Mouse (Mus musculus) lung, embryonic 14.5 days (tissue): Measurements from ENCODE around the gene Nnat. TPM values are rescaled to one million over a fixed set of nuclear protein-coding genes. Genes with fewer than 3 reads are reported as not detected.

ENCODE experiments used
- ATAC-seq: fragments of 200-750 bp; cut with Nextera tagmentation; 2 replicates; pipeline ENCODE4 v1.8.0; 2017; ENCODE audit warnings: mild to moderate bottlenecking, moderate TSS enrichment, moderate library complexity; ENCODE audit not compliant: insufficient read depth
- DNase-seq: peaks from one replicate; pipeline ENCODE4 v3.0.0-alpha.2; 2015
- H3K27ac ChIP-seq: fragments of 300-500 bp; sonication (generic); 2 replicates; pipeline ENCODE4 v1.5.1; 2014; ENCODE audit warnings: low read depth, mild to moderate bottlenecking, moderate library complexity
- H3K27me3 ChIP-seq: fragments of 300-500 bp; sonication (generic); 2 replicates; pipeline ENCODE4 v1.6.1; 2014; ENCODE audit warnings: low read length, control low read depth; ENCODE audit not compliant: insufficient read depth
- H3K36me3 ChIP-seq: fragments of 300-500 bp; sonication (generic); 2 replicates; pipeline ENCODE4 v1.6.1; 2014; ENCODE audit warnings: control low read depth; ENCODE audit not compliant: insufficient read depth
- H3K4me1 ChIP-seq: fragments of 300-500 bp; sonication (generic); 2 replicates; pipeline ENCODE4 v1.6.1; 2014; ENCODE audit warnings: antibody characterized with exemption, control low read depth; ENCODE audit not compliant: insufficient read depth
- H3K4me2 ChIP-seq: fragments of 300-500 bp; sonication (generic); 2 replicates; pipeline ENCODE4 v1.6.1; 2014; ENCODE audit warnings: mild to moderate bottlenecking
- H3K4me3 ChIP-seq: fragments of 300-500 bp; sonication (generic); 2 replicates; pipeline ENCODE4 v1.5.1; 2014; ENCODE audit warnings: low read depth, low read length
- H3K9ac ChIP-seq: fragments of 300-500 bp; sonication (generic); 2 replicates; pipeline ENCODE4 v1.6.1; 2014
- H3K9me3 ChIP-seq: fragments of 300-500 bp; sonication (generic); 2 replicates; pipeline ENCODE4 v1.6.1; 2016; ENCODE audit warnings: low read depth, low read length, control low read depth
- CTCF ChIP-seq: IDR thresholded peaks from 2 replicates; pipeline ENCODE4 v1.5.1; 2016; ENCODE audit warnings: antibody characterized with exemption, low read depth
- WGBS: fragments of 180-500 bp; shearing (Covaris S2); extraction: QIAGEN DNeasy Blood & Tissue Kit; methylation state at CpG from one replicate; pipeline ENCODE4 v1.1.7; 2014; 5-methylcytosine and 5-hydroxymethylcytosine counted together
- polyA plus RNA-seq: library from polyadenylated mRNA; unstranded; fragments of >200 nt; fragmentation: Nextera tagmentation; extraction: Ambion mirVana; gene quantifications from 2 replicates; pipeline ENCODE4 v1.2.1, GENCODE M21; 2014

Gene Nnat
- polyA plus RNA-seq, 1 experiment from 2014 or later, result 435 TPM

DNA sequence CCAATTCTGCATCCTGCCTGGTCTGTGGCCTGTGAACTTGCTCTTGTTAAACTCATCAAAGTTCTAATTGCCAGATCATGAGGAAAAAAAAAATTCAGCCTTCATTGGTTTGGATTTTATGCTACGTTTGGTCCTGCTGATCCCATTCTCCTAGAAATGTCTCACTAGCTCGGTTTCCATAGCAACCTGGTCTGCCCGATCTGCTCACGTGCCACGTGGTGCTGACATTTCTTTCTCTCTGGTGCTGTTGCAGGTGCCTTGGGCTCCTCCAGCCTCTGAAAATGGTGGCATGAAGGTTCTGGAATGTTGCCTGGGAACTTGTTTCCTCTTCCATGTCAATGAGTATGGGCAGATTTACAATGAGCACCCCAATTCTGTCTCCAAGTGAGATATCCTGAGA is 39.4 kb upstream of the Nnat start:
- no peak overlapping the region for H3K27ac ChIP-seq
- no peaks in the 10 kb centered on the region for H3K36me3 ChIP-seq
- WGBS, result 25% methylated on average over 5 of the region's 5 CpGs
- ATAC-seq (no peak), DNase-seq (peak; percentile 63)
- no peak overlapping the region for H3K4me2 ChIP-seq
- TF ChIP-seq CTCF, result no peak
- H3K4me3 ChIP-seq, result no peak overlapping the region
- no peaks in the 10 kb centered on the region for H3K4me1 ChIP-seq
- H3K9me3 ChIP-seq, result no peaks in the 10 kb centered on the region
- no peaks in the 10 kb centered on the region for H3K27me3 ChIP-seq
- H3K9ac ChIP-seq, result no peak overlapping the region

GRCm38 (mm10) chr2:157522556-157522955 is 37.3 kb upstream of the Nnat start:
- no peak overlapping the region for H3K9ac ChIP-seq
- no peaks in the 10 kb centered on the region for H3K27me3 ChIP-seq
- no peak for ATAC-seq
- no peak overlapping the region for H3K27ac ChIP-seq
- H3K9me3 ChIP-seq, result no peaks in the 10 kb centered on the region
- no peaks in the 10 kb centered on the region for H3K36me3 ChIP-seq
- H3K4me1 ChIP-seq, result no peaks in the 10 kb centered on the region
- WGBS, result 76% methylated on average over 3 of the region's 3 CpGs
- H3K4me3 ChIP-seq, result no peak overlapping the region
- no peak overlapping the region for H3K4me2 ChIP-seq
- TF ChIP-seq CTCF, result no peak
- no peak for DNase-seq

DNA sequence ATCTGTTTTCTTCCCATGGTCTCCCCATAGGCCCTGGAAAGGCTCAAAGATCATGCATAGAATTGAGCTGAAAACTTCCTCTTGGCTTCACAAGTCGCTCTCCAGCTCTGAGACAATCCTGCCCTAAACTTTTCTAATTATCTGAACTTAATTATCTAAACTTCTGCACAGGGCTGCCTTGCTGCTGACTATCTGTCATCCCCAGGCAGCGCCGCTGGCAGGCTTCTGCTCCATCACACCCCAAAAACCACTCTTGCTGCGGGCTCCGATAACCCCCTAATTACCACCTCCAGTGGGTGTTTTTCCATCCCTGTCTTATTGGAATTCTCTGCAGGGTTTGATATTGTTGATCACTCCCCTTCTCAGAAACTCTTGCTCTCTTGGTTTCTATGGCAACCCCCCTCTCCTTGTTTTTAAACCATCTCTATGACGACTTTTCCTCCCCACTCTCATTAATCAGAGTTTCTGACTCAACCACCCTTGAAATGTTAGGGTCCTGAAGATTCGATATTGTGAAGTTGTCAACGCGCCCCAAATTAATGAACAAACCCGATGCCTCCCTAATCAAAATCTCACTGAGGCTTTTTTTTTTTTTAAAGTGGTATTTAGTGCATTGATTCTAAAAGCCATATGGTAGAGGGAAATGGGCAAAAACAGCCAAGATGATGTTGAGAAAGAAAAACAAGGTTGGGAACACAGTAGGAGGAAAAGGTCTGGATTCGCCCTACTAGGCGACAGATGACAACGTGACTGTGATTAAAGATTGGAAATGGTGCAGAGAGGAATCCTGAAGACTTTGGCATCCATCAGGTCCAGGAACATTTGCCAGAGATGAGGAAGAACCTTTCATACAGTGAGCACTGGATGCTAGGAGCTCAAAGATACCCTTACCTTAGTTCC is 29.6 kb upstream of the Nnat start:
- Histone ChIP-seq H3K4me1 (0 out of 2 replicates have a peak, but pooled peaks cover 3% of the 10 kb centered on the region), H3K9me3 (no peaks in the 10 kb centered on the region), H3K27me3 (no peaks in the 10 kb centered on the region), H3K36me3 (no peaks in the 10 kb centered on the region), H3K9ac (no peak overlapping the region), H3K27ac (no peak overlapping the region), H3K4me2 (no peak overlapping the region), H3K4me3 (no peak overlapping the region)
- no peak for DNase-seq
- 58% methylated on average over 13 of the region's 13 CpGs for WGBS
- TF ChIP-seq CTCF, result no peak
- ATAC-seq, result no peak

DNA sequence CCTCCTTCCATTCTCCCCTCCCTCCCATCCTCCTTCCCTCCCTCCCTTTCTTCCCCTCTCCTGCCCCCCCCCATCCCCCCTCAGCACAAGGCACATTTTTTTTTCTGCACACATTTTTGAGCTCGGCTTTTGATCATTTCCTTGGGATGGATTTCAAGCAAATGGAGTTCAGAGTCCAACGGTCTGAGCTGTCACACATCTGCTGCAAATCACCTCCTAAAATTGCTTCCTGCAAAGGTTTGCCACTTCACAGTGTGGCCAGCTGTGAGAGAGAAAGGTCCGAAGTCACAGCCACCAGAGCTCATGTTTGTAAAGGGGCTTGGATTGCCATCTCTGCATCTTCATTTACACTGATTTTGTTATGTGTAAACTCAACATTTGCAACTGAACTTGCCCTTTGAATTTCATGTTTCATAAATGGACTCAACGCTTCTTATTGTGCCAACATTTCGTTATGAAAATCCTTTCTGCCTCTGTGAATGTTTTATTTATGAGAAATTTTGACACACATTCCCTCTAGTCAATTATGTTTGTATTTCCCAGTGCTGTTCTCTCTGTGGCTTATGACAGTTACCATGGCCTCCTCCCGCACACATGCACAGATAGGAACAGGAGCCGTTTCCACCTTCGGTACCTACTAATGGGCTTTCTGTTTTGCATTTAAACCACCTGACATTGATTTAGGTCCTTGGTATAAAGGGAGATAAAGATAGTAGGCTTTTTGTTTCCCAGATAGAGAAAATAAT is 28.0 kb upstream of the Nnat start:
- Histone ChIP-seq H3K27me3 (no peaks in the 10 kb centered on the region), H3K36me3 (no peaks in the 10 kb centered on the region), H3K4me3 (no peak overlapping the region), H3K4me2 (no peak overlapping the region), H3K9ac (no peak overlapping the region), H3K27ac (no peak overlapping the region), H3K9me3 (no peaks in the 10 kb centered on the region), H3K4me1 (peaks cover 7% of the 10 kb centered on the region)
- 30% methylated on average over 8 of the region's 8 CpGs for WGBS
- TF ChIP-seq CTCF, result no peak
- DNase-seq (peak; percentile 15), ATAC-seq (no peak)

DNA sequence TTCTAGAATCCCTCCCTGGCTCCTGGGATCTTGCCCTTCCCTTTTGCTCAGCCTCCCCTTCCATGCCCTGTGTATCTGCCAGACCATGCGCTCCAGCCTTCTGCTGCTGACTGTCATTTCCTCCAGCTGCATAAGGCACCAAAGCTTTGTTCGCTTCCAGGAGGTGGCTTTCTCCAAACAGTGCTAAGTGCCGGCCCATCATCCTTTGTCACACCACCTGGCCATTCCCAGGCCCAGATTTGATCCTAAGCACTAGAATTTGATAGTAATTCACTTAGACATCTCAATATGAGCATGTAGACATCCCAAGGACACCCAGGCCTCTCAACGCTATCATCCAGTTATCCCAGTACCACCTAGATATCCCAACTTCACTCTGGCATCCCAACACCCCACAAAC is 25.7 kb upstream of the Nnat start:
- WGBS, result 69% methylated on average over 4 of the region's 4 CpGs
- H3K9ac ChIP-seq, result no peak overlapping the region
- H3K4me3 ChIP-seq, result no peak overlapping the region
- H3K9me3 ChIP-seq, result no peaks in the 10 kb centered on the region
- TF ChIP-seq CTCF, result no peak
- no peak overlapping the region for H3K4me2 ChIP-seq
- peaks cover 8% of the 10 kb centered on the region for H3K4me1 ChIP-seq
- no peak overlapping the region for H3K27ac ChIP-seq
- ATAC-seq (no peak), DNase-seq (no peak)
- H3K27me3 ChIP-seq, result no peaks in the 10 kb centered on the region
- no peaks in the 10 kb centered on the region for H3K36me3 ChIP-seq

GRCm38 (mm10) chr2:157536476-157537081 is 23.3 kb upstream of the Nnat start:
- ATAC-seq, result no peak
- H3K9me3 ChIP-seq, result no peaks in the 10 kb centered on the region
- H3K9ac ChIP-seq, result no peak overlapping the region; the same call in 1 of the 2 replicates
- 47% methylated on average over 7 of the region's 7 CpGs for WGBS
- no peaks in the 10 kb centered on the region for H3K27me3 ChIP-seq
- no peak overlapping the region for H3K4me3 ChIP-seq
- H3K4me1 ChIP-seq, result peaks cover 11% of the 10 kb centered on the region
- H3K36me3 ChIP-seq, result no peaks in the 10 kb centered on the region
- no peak overlapping the region for H3K4me2 ChIP-seq
- no peak for TF ChIP-seq CTCF
- DNase-seq, result no peak
- peak overlapping the region; percentile 73 for H3K27ac ChIP-seq

GRCm38 (mm10) chr2:157537118-157537517 is 22.8 kb upstream of the Nnat start:
- no peaks in the 10 kb centered on the region for H3K9me3 ChIP-seq
- H3K4me1 ChIP-seq, result peaks cover 11% of the 10 kb centered on the region
- H3K36me3 ChIP-seq, result no peaks in the 10 kb centered on the region
- peak overlapping the region; percentile 73 for H3K27ac ChIP-seq
- H3K4me3 ChIP-seq, result no peak overlapping the region
- DNase-seq (peak; percentile 74), ATAC-seq (no peak)
- H3K27me3 ChIP-seq, result no peaks in the 10 kb centered on the region
- TF ChIP-seq CTCF, result no peak
- no peak overlapping the region; the same call in 1 of the 2 replicates for H3K9ac ChIP-seq
- no peak overlapping the region for H3K4me2 ChIP-seq
- WGBS, result 28% methylated on average over 7 of the region's 7 CpGs
